Mouse (Mus musculus): ENCODE data around the gene Ubald2.
"Not testable (repeated sequence)": the region's sequence is repeated elsewhere in the genome, so short reads cannot be mapped to it uniquely, and the experiment has no call there.

DNA sequence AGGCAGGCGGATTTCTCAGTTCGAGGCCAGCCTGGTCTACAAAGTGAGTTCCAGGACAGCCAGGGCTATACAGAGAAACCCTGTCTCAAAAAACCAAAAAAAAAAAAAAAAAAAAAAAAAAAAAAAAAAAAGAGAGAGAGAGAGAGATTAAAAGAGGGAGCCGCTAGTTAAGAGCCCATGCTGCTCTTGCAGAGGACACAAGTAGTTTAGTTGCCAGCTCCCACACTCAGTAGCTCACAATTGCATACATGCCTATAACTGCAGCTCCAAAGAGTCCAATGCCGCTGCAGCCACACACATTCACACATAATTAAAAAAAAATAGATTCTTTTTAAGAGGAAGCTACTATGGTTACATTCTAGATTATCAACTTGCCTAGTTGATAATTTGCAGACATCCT lies 23.5 kb upstream of the Ubald2 start:
- TF ChIP-seq CTCF (IDR thresholded peaks at IDR 0.05; ENCODE audit: extremely low read depth, insufficient read length, insufficient replicate concordance, low read depth, low read length); POLR2A (IDR thresholded peaks at IDR 0.05; ENCODE audit: low read depth, low read length): not testable (repeated sequence)
